ENCODE assay signal across 19 mouse cellular contexts in the genomic region with DNA sequence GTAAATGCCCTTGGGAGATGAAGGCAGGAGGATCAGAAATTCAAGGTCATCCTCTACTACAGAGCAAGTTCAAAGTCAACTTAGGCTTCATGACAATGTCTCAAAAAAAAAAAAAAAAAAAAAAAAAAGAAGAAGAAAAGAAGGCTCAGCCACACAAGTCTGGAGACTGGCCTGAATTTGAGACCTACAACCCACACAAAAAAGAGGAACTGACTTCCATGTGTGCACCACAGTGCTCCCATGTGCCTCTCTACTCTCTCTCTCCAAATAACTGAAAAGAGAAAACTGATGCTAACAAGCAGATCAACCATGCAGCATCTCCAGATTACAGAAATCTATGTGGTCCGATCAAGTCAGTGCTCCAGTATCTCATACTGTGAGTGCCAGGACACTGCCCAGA. TPM values are rescaled to one million over a fixed set of nuclear protein-coding genes. Genes with fewer than 3 reads are reported as not detected.
"Had no signal": no experiment of that assay in that cellular context is flagged by ENCODE, and none has a peak within 500 bp of the region (broad histone marks: within the 10 kb centered on the region; RNA-seq: fewer than 3 reads in every experiment).

No protein-coding gene starts in this region.

- DNase-seq: kidney, postnatal 14 days; left cerebral cortex, postnatal 4 days; lung, embryonic 14.5 days; lung, postnatal 10 days; lung, postnatal 4 days; right cerebral cortex, postnatal 14 days had no signal

- H3K4me3 ChIP-seq: kidney, embryonic 15.5 days; limb, embryonic 13.5 days; liver, embryonic 15.5 days; midbrain, embryonic 12.5 days had no signal

- ATAC-seq: midbrain, embryonic 16.5 days had no signal

- H3K9ac ChIP-seq: kidney, embryonic 15.5 days; limb, embryonic 13.5 days; liver, embryonic 15.5 days; lung, embryonic 14.5 days; midbrain, embryonic 12.5 days had no signal

- H3K27ac ChIP-seq: kidney, embryonic 15.5 days; limb, embryonic 13.5 days; midbrain, embryonic 12.5 days had no signal

- H3K27me3 ChIP-seq: kidney, embryonic 15.5 days; limb, embryonic 13.5 days; liver, embryonic 15.5 days; midbrain, embryonic 12.5 days had no signal

- H3K4me1 ChIP-seq: kidney, embryonic 15.5 days; limb, embryonic 13.5 days; midbrain, embryonic 12.5 days had no signal

- H3K9me3 ChIP-seq: kidney, embryonic 15.5 days; limb, embryonic 13.5 days; liver, embryonic 15.5 days; midbrain, embryonic 12.5 days had no signal

RNA-seq across cellular contexts. Expression of a gene that starts 37.6 kb away (rescaled TPM):
- total RNA-seq: left cerebral cortex, postnatal 10 days; liver, adult 2 months; megakaryocyte-erythroid progenitor cell, adult 5-6 weeks had no signal
- polyA plus RNA-seq: kidney, embryonic 15.5 days; limb, embryonic 13.5 days; liver, embryonic 15.5 days; lung, embryonic 14.5 days; midbrain, embryonic 12.5 days; midbrain, embryonic 16.5 days; neural tube, embryonic 14.5 days; stomach, embryonic 16.5 days had no signal

RNA-seq across cellular contexts. Expression of a gene that starts 43.5 kb away (rescaled TPM):
- total RNA-seq: left cerebral cortex, adult 18-20 months; left cerebral cortex, postnatal 10 days; liver, adult 2 months; megakaryocyte-erythroid progenitor cell, adult 5-6 weeks had no signal
- polyA plus RNA-seq: large intestine, adult 2 months; liver, adult 2 months; liver, embryonic 15.5 days; small intestine, adult 2 months had no signal

RNA-seq across cellular contexts. Expression of a gene that starts 48.5 kb away (rescaled TPM):
- polyA plus RNA-seq: midbrain, embryonic 12.5 days had no signal
